Mouse (Mus musculus) forebrain, embryonic 15.5 days (tissue): ENCODE measurements around the gene Mrpl14. TPM values are rescaled to one million over a fixed set of nuclear protein-coding genes. Genes with fewer than 3 reads are reported as not detected.

Source experiments
- ATAC-seq: fragments of 200-750 bp; cut with Nextera tagmentation; replicated peaks from 2 replicates; pipeline ENCODE4 v1.8.0; 2017; ENCODE audit warnings: mild to moderate bottlenecking, moderate TSS enrichment, moderate library complexity
- H3K27ac ChIP-seq: fragments of 300-500 bp; sonication (generic); replicated peaks from 2 replicates; pipeline ENCODE4 v1.5.1; 2015; ENCODE audit warnings: mild to moderate bottlenecking, inconsistent platforms
- H3K27me3 ChIP-seq: fragments of 300-500 bp; sonication (generic); 2 replicates; pipeline ENCODE4 v1.6.1; 2015; ENCODE audit warnings: inconsistent platforms
- H3K36me3 ChIP-seq: fragments of 300-500 bp; sonication (generic); 2 replicates; pipeline ENCODE4 v1.6.1; 2015; ENCODE audit warnings: mild to moderate bottlenecking, inconsistent platforms
- H3K4me1 ChIP-seq: fragments of 300-500 bp; sonication (generic); 2 replicates; pipeline ENCODE4 v1.6.1; 2015; ENCODE audit warnings: inconsistent platforms
- H3K4me2 ChIP-seq: fragments of 300-500 bp; sonication (generic); replicated peaks from 2 replicates; pipeline ENCODE4 v1.6.1; 2015; ENCODE audit warnings: mild to moderate bottlenecking, inconsistent platforms
- H3K4me3 ChIP-seq: fragments of 300-500 bp; sonication (generic); 2 replicates; pipeline ENCODE4 v1.5.1; 2015; ENCODE audit warnings: mild to moderate bottlenecking, inconsistent platforms
- H3K9ac ChIP-seq: fragments of 300-500 bp; sonication (generic); replicated peaks from 2 replicates; pipeline ENCODE4 v1.6.1; 2015; ENCODE audit warnings: mild to moderate bottlenecking, inconsistent platforms
- H3K9me3 ChIP-seq: fragments of 300-500 bp; sonication (generic); 2 replicates; pipeline ENCODE4 v1.6.1; 2016; ENCODE audit warnings: inconsistent platforms
- WGBS: fragments of 180-500 bp; shearing (Covaris S2); methylation state at CpG from one replicate; pipeline ENCODE4 v1.1.7; 2015; ENCODE audit warnings: mixed read lengths; 5-methylcytosine and 5-hydroxymethylcytosine counted together
- polyA plus RNA-seq: library from polyadenylated mRNA; unstranded; fragments of >200 nt; fragmentation: Nextera tagmentation; extraction: Ambion mirVana; gene quantifications from 2 replicates; pipeline ENCODE4 v1.2.1, GENCODE M21; 2015

The Mrpl14 gene
- polyA plus RNA-seq, 1 experiment from 2014 or later: 122 TPM

DNA sequence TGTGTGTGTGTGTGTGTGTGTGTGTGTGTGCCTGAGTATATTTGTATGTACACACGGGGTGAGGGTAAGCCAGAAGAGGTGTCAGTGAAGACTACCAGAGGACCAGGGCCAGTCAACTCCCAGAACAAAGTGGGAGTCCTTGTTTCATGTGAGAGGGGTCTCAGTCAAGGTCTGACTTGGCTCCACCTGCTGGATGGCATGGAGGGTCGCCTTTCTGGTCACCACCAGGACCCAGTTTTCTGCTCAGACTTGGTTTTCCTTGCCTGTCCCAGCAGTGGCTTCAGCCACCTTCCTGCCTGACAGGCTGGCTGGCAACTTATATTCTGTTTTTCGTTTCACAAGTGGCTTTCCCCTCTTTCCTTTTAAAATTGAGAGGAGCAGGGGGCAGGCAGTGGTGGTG lies 21.3 kb downstream of the Mrpl14 start:
- no peaks in the 10 kb centered on the region for H3K27me3 ChIP-seq
- H3K4me2 ChIP-seq: no peak overlapping the region
- H3K4me3 ChIP-seq: no peak overlapping the region
- no peak overlapping the region for H3K9ac ChIP-seq
- H3K4me1 ChIP-seq: no peaks in the 10 kb centered on the region
- ATAC-seq: no peak
- H3K9me3 ChIP-seq: no peaks in the 10 kb centered on the region
- H3K27ac ChIP-seq: no peak overlapping the region
- 33% methylated on average over 3 of the region's 3 CpGs for WGBS
- H3K36me3 ChIP-seq: no peaks in the 10 kb centered on the region

DNA sequence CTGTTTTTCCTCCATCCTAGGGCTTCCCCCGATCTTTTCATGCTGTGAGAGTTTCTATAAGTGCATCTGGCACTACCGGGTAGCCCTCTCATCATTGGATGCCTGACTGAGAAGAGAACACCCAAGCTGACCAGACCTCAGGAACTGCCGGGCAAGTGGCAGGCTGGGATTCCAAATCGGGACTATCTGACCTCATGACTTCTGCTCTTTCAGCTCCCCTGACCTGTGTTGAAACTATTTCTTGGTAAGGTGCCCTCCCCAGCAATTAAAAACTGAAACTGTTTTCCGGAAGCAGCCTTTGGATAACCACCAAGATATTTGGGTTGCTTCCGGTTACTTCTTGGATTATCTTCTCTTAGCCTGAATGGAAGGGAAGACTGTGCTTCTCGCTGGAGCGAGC lies 22.1 kb downstream of the Mrpl14 start:
- WGBS: 84% methylated on average over 8 of the region's 8 CpGs
- Histone ChIP-seq H3K4me3 (no peak overlapping the region), H3K9me3 (no peaks in the 10 kb centered on the region), H3K9ac (no peak overlapping the region), H3K36me3 (no peaks in the 10 kb centered on the region), H3K27me3 (no peaks in the 10 kb centered on the region), H3K27ac (no peak overlapping the region), H3K4me1 (no peaks in the 10 kb centered on the region), H3K4me2 (no peak overlapping the region)
- no peak for ATAC-seq

DNA sequence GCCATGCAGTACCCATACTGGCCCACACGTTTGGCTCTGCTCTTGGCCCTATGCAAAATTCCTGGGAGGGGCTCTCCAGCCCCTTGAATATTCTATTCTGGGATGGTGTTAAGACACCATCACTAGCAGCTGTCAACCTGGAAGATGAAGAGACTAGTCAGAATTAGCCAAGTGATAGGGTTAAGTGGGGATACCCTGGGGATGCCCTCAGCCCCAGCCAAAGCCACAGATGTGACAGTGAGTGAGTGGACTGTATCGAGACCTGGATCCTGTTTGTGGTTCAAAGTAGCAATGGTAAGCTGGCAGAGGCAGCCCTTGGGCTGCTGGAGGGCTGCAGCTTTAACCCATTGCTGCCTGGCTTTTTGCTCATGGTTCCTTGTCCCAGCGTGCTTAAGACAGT lies 23.7 kb downstream of the Mrpl14 start:
- Histone ChIP-seq H3K4me1 (no peaks in the 10 kb centered on the region), H3K9me3 (no peaks in the 10 kb centered on the region), H3K27me3 (no peaks in the 10 kb centered on the region), H3K36me3 (no peaks in the 10 kb centered on the region), H3K4me3 (no peak overlapping the region), H3K4me2 (no peak overlapping the region), H3K9ac (no peak overlapping the region), H3K27ac (no peak overlapping the region)
- no peak for ATAC-seq
- 48% methylated on average over 3 of the region's 3 CpGs for WGBS

DNA sequence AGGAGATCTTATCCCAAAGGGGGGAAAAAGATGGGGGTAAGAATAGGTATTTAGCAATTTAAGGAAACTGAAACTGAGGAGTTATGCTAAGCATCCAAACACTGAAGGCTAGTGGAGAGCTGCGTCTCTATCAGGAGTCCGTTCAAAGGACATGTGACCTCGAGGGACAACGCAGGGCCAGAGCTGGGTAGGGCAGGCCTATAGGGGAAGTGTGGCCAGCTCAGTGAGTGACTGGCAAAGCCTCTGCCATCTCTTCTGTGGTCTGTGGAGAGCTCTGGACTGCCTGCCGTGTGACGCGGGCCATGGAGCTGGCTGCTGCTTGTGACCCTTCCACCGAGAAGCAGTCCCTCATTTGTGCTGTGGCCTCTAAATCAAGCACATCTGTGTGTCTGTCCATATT lies 24.3 kb downstream of the Mrpl14 start:
- ATAC-seq: no peak
- no peak overlapping the region for H3K4me2 ChIP-seq
- H3K9me3 ChIP-seq: no peaks in the 10 kb centered on the region
- WGBS: 76% methylated on average over 8 of the region's 8 CpGs
- no peak overlapping the region for H3K9ac ChIP-seq
- no peaks in the 10 kb centered on the region for H3K4me1 ChIP-seq
- no peaks in the 10 kb centered on the region for H3K36me3 ChIP-seq
- no peak overlapping the region for H3K27ac ChIP-seq
- H3K27me3 ChIP-seq: no peaks in the 10 kb centered on the region
- no peak overlapping the region for H3K4me3 ChIP-seq

DNA sequence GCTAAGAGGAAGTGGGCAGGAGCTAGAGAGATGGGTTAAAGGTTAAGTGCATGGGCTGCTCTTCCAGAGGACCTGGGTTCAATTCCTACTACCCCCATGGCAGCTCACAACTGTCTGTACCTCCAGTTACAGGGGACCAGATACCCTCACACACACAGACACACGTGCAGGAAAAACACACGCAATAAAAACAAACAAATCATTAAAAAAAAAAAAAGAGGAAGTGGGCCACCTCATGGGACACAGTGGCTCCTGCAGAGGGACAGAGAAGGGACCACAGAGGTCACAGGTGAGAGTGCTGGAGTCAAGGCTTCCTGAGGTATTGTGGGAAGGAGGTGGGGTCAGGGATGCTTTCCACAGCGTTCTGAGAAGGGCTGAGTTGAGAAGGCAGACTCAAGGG lies 25.4 kb downstream of the Mrpl14 start:
- no peaks in the 10 kb centered on the region for H3K4me1 ChIP-seq
- H3K4me3 ChIP-seq: no peak overlapping the region
- no peak overlapping the region for H3K9ac ChIP-seq
- WGBS: 62% methylated on average over 3 of the region's 3 CpGs
- H3K9me3 ChIP-seq: no peaks in the 10 kb centered on the region
- no peaks in the 10 kb centered on the region for H3K36me3 ChIP-seq
- ATAC-seq: no peak
- no peak overlapping the region for H3K4me2 ChIP-seq
- H3K27ac ChIP-seq: no peak overlapping the region
- no peaks in the 10 kb centered on the region for H3K27me3 ChIP-seq

DNA sequence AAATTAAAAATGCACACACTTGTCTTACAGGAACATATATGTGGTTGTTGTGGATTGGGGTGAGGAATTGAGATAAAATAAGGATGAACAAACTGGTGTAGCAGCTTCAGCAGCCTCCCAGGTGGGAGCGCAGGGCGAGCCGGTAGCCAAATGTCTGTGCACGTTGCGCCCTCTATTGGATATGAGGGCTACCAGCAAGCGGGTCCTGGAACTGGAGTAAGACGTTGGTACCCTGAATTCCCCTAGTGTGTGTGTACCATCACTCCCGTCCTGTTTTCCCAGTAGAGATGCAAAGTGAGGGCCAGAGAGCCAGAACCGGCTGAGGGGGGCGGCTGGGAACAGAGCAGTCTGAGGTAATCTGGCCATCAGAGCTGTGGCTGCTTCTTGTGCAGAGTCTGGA lies 32.2 kb downstream of the Mrpl14 start:
- H3K4me3 ChIP-seq: no peak overlapping the region
- peaks cover 14% of the 10 kb centered on the region for H3K4me1 ChIP-seq
- no peak overlapping the region for H3K4me2 ChIP-seq
- H3K9ac ChIP-seq: no peak overlapping the region
- 6% methylated on average over 10 of the region's 10 CpGs for WGBS
- ATAC-seq: peak; percentile 44
- H3K9me3 ChIP-seq: no peaks in the 10 kb centered on the region
- H3K27me3 ChIP-seq: no peaks in the 10 kb centered on the region
- H3K27ac ChIP-seq: no peak overlapping the region
- no peaks in the 10 kb centered on the region for H3K36me3 ChIP-seq

DNA sequence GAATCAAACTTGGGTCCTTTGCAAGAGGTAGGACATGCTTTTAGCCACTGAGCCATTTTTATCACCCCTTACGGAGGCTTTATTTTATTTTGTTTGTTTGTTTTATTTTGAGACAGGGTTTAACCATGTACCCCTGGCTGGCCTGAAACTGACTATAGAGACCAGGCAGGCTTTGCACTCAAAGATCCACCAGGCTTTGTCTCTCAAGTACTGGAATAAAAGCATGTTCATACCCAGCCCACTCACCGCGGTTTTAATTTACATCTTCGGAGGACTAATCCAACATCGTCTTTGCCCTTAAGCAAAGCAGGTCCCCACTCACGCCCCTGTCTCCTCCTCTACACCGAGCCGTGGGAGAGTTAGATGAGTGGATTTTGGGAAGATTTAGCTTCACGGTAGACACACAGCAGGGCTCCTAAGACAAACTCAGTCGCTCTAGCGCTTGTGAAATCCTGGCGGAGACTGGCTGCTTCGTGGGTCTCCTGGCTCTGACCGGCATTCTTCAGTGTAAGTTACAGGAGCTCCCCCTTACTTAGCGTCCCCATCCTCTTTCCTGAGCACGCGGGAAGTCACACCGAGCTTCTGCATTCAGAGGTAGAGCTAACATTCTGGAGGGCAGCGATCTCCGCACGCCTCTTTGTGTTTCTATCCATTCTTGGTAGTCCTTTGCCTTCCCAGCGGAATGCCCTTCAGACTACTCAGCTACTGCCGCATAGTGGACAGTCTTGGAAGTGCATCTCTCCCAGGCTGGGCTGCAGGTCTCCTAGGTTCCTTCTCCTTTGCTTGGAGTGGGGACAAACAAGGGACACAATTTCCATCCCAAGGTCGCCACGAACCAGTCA lies 37.8 kb downstream of the Mrpl14 start:
- H3K4me1 ChIP-seq: peaks cover 16% of the 10 kb centered on the region
- H3K27me3 ChIP-seq: no peaks in the 10 kb centered on the region
- peak overlapping the region; percentile 95 for H3K27ac ChIP-seq
- peak overlapping the region; percentile 61 for H3K4me3 ChIP-seq
- H3K9me3 ChIP-seq: no peaks in the 10 kb centered on the region
- 3% methylated on average over 25 of the region's 25 CpGs for WGBS
- H3K36me3 ChIP-seq: no peaks in the 10 kb centered on the region
- H3K9ac ChIP-seq: peak overlapping the region; percentile 91
- peak; percentile 83 for ATAC-seq
- H3K4me2 ChIP-seq: peak overlapping the region; percentile 54

DNA sequence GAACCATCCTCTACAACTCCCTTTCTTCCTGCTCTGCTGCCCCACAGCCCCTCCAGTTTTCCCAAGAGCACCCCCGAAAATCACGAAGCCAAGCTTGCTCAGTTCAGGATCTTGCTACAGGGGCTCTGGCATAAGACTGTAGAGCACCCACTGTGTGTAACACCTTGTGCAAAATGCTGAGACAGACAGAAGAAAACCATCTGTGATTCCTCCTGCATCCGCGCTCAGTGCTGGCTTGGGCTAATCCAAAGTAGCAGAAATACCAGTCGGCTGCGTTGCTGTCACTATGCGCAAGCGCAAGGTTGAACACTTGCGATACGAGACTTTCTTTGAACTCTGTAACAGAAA lies 38.4 kb downstream of the Mrpl14 start:
- Histone ChIP-seq H3K9ac (peak overlapping the region; percentile 91), H3K27ac (peak overlapping the region; percentile 95), H3K27me3 (no peaks in the 10 kb centered on the region), H3K9me3 (no peaks in the 10 kb centered on the region), H3K4me2 (peak overlapping the region; percentile 54; the same call in 1 of the 2 replicates), H3K36me3 (no peaks in the 10 kb centered on the region), H3K4me3 (peak overlapping the region; percentile 61), H3K4me1 (peaks cover 16% of the 10 kb centered on the region)
- 82% methylated on average over 10 of the region's 10 CpGs for WGBS
- peak; percentile 55 for ATAC-seq

DNA sequence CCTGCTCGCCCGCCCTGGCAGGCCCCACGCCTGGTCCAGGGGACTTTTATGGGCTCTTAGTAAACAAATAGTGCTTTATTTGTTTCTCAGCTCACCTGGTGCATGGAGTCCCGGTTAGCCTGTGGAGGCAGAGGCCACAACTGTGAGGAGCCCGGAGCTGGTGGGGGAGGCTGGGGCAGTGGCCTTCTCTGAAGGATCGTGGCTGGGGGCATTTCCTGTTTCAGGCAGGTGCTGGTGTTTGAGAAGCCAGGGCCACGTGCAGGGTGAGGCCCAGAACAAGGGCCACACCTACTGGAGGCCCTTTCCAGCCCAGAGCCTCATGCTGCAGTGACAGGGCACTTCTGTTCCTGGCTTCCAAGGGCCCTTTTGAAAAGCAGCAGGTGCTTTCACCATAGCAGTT lies 40.1 kb downstream of the Mrpl14 start:
- no peak overlapping the region for H3K9ac ChIP-seq
- no peak overlapping the region for H3K4me3 ChIP-seq
- no peaks in the 10 kb centered on the region for H3K36me3 ChIP-seq
- H3K4me2 ChIP-seq: no peak overlapping the region
- H3K9me3 ChIP-seq: no peaks in the 10 kb centered on the region
- peaks cover 16% of the 10 kb centered on the region for H3K4me1 ChIP-seq
- WGBS: 72% methylated on average over 7 of the region's 7 CpGs
- H3K27ac ChIP-seq: no peak overlapping the region
- ATAC-seq: no peak
- H3K27me3 ChIP-seq: no peaks in the 10 kb centered on the region

DNA sequence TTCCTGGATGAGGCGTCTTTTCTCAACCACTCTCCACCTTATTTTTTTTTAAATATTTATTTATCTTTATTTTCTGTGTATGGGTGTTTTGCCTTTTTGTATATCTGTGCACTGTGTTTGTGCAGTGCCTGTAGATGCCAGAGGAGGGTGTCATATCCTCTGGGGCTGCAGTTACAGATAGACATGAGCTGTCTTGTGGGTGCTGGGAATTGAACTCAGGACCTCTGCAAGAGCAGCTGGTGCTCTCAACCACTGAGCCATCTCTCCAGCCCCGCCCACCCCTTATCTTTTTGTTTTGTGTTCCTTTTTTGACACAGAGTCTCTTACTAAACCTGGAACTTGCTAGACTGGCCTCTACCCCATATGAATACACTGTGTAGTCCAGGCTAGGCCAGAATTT lies 41.4 kb downstream of the Mrpl14 start:
- Histone ChIP-seq H3K36me3 (no peaks in the 10 kb centered on the region), H3K4me3 (no peak overlapping the region), H3K27me3 (no peaks in the 10 kb centered on the region; the same call in 1 of the 2 replicates), H3K9ac (no peak overlapping the region), H3K9me3 (no peaks in the 10 kb centered on the region), H3K4me2 (no peak overlapping the region), H3K4me1 (peaks cover 11% of the 10 kb centered on the region), H3K27ac (no peak overlapping the region)
- no peak for ATAC-seq
- WGBS: 83% methylated on average over 2 of the region's 2 CpGs

DNA sequence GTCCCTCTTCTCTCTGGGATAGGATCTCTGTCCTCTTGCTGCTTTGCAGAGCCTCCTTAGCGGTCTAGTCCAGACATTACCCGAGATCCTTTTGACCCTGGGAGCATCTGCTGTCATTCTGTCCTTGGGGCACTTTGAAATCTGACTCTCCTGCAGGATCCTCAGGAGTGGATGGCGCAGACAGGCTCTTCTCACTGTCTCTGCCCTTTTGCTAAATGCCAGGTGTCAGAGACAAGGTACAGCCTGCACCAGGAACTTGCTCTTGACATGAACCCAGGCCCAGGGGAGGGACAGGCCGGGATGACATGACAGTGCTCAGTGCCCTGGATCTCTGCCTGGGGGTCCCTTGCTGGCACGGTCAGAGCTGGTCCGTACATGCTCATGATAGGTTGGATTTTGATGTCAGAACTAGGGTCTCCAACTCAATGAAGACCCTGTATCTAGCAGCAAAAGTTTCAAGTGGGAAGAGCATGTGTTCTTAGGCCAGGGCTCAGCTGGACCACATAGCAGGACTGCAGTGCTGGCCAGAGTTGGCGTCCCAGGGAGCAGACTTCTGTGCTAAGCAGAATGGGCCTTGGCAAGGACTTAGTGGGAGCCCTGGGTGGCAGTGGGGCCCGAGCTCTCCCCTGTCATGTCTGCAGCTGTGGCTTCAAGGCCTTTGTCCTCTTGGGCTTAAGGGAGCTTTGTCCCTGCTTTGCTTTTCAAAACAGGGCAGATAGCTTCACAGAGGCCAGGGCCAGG lies 42.0 kb downstream of the Mrpl14 start:
- no peak overlapping the region for H3K4me2 ChIP-seq
- no peak for ATAC-seq
- WGBS: 66% methylated on average over 8 of the region's 8 CpGs
- no peak overlapping the region for H3K9ac ChIP-seq
- no peaks in the 10 kb centered on the region for H3K9me3 ChIP-seq
- no peaks in the 10 kb centered on the region for H3K36me3 ChIP-seq
- H3K27ac ChIP-seq: no peak overlapping the region
- no peak overlapping the region for H3K4me3 ChIP-seq
- H3K27me3 ChIP-seq: no peaks in the 10 kb centered on the region; the same call in 1 of the 2 replicates
- H3K4me1 ChIP-seq: peaks cover 6% of the 10 kb centered on the region

DNA sequence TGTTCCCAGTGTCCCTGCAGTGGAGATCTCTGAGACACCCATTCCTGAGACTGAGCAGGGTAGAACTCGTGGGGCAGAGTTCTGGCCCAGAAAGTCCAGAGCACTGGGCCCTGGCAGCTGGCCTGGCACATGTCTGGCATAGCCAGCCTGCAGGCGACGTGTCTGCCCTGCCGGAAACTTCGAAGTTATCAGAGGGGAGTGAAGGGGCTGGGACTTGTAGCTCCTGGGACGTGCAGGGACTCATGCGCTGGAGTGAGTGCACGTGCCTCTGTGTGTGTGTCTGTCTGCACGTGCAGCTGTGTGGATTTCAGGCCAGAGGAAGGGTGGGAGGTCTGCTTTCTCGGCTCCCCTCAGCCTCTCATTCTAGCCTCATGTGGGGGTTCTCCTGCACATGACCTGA lies 43.3 kb downstream of the Mrpl14 start:
- H3K9ac ChIP-seq: no peak overlapping the region
- H3K4me3 ChIP-seq: no peak overlapping the region
- WGBS: 69% methylated on average over 10 of the region's 10 CpGs
- no peaks in the 10 kb centered on the region; the same call in 1 of the 2 replicates for H3K27me3 ChIP-seq
- H3K9me3 ChIP-seq: no peaks in the 10 kb centered on the region
- no peak overlapping the region for H3K4me2 ChIP-seq
- no peak overlapping the region for H3K27ac ChIP-seq
- no peaks in the 10 kb centered on the region for H3K36me3 ChIP-seq
- H3K4me1 ChIP-seq: peaks cover 15% of the 10 kb centered on the region
- ATAC-seq: no peak
